Mouse (Mus musculus) liver, postnatal 0 days (tissue): ENCODE data around the gene Prr5l. TPM values are rescaled to one million over a fixed set of nuclear protein-coding genes. Genes with fewer than 3 reads are reported as not detected.
A peak's percentile ranks its signal among the peaks of the same experiment; 100 is the strongest.

Source experiments
- ATAC-seq: fragments of 200-750 bp; cut with Nextera tagmentation; 2 replicates; pipeline ENCODE4 v1.8.0; 2017; ENCODE audit warnings: mild to moderate bottlenecking, moderate library complexity
- DNase-seq: peaks from one replicate; pipeline ENCODE4 v3.0.0-alpha.2; 2016
- H3K27ac ChIP-seq: fragments of 300-500 bp; sonication (generic); 2 replicates; pipeline ENCODE4 v1.5.1; 2014; ENCODE audit warnings: antibody characterized with exemption, moderate library complexity, mild to moderate bottlenecking, low read depth
- H3K27me3 ChIP-seq: fragments of 300-500 bp; sonication (generic); 2 replicates; pipeline ENCODE4 v1.6.1; 2014; ENCODE audit warnings: low read length, control low read depth, mixed read lengths; ENCODE audit not compliant: insufficient read depth
- H3K36me3 ChIP-seq: fragments of 300-500 bp; sonication (generic); replicated peaks from 2 replicates; pipeline ENCODE4 v1.6.1; 2014; ENCODE audit warnings: mild to moderate bottlenecking, control low read depth, low read length, moderate library complexity, mixed read lengths; ENCODE audit not compliant: insufficient read depth
- H3K4me1 ChIP-seq: fragments of 300-500 bp; sonication (generic); 2 replicates; pipeline ENCODE4 v1.6.1; 2014; ENCODE audit warnings: antibody characterized with exemption, mild to moderate bottlenecking, control low read depth; ENCODE audit not compliant: insufficient read depth
- H3K4me2 ChIP-seq: fragments of 300-500 bp; sonication (generic); 2 replicates; pipeline ENCODE4 v1.6.1; 2014; ENCODE audit warnings: low read depth, mild to moderate bottlenecking, low read length, moderate library complexity, mixed read lengths
- H3K4me3 ChIP-seq: fragments of 300-500 bp; sonication (generic); 2 replicates; pipeline ENCODE4 v1.5.1; 2014; ENCODE audit warnings: low read depth, low read length
- H3K9ac ChIP-seq: fragments of 300-500 bp; sonication (generic); replicated peaks from 2 replicates; pipeline ENCODE4 v1.6.1; 2014; ENCODE audit warnings: mild to moderate bottlenecking, moderate library complexity
- H3K9me3 ChIP-seq: fragments of 300-500 bp; sonication (generic); 2 replicates; pipeline ENCODE4 v1.6.1; 2016; ENCODE audit warnings: mild to moderate bottlenecking, control low read depth, low read length, mixed read lengths
- CTCF ChIP-seq: sonication (generic); IDR thresholded peaks from 2 replicates; pipeline ENCODE4 v1.5.1; 2016; ENCODE audit warnings: antibody characterized with exemption, low read depth
- EP300 ChIP-seq: IDR thresholded peaks from 2 replicates; pipeline ENCODE4 v1.6.1; 2016; ENCODE audit warnings: antibody characterized with exemption, low read depth, mild to moderate bottlenecking
- WGBS: fragments of 180-500 bp; shearing (Covaris S2); extraction: QIAGEN DNeasy Blood & Tissue Kit; methylation state at CpG from one replicate; pipeline ENCODE4 v1.1.7; 2014; ENCODE audit not compliant: insufficient replicate concordance; 5-methylcytosine and 5-hydroxymethylcytosine counted together
- polyA plus RNA-seq: library from polyadenylated mRNA; unstranded; fragments of >200 nt; fragmentation: Nextera tagmentation; extraction: Ambion mirVana; gene quantifications from 2 replicates; pipeline ENCODE4 v1.2.1, GENCODE M21; 2015

Gene Prr5l
- polyA plus RNA-seq, 1 experiment from 2014 or later: 4.0 TPM

DNA sequence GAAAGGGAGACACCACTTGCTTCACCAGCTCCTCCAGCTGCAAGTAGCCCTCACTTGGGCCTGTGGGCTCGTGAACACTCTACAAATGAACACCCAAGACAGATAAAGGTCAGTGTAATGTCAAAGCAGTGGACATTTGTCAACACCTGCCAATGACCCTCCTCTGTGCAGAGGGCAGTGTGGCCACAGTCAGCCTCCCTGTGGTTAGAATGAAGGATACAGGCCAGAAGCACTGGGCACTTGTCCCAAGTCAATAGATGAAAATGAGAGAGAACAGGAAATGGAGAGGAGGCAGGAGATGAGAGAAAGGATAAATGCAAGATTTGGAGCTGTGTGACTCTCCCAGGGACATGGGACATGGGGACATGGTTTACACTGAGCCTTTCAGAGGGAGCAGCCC lies 153.4 kb downstream of the Prr5l start:
- H3K9ac ChIP-seq: no peak overlapping the region
- H3K4me1 ChIP-seq: peaks cover 24% of the 10 kb centered on the region
- no peaks in the 10 kb centered on the region for H3K27me3 ChIP-seq
- 38% methylated on average over 1 of the region's 1 CpGs for WGBS
- H3K9me3 ChIP-seq: no peaks in the 10 kb centered on the region
- H3K4me3 ChIP-seq: no peak overlapping the region
- 0 out of 2 replicates have a peak, but pooled peaks cover 3% of the 10 kb centered on the region for H3K36me3 ChIP-seq
- peak; percentile 80 for ATAC-seq
- TF ChIP-seq EP300: no peak
- TF ChIP-seq CTCF: peak; percentile 32
- no peak overlapping the region for H3K4me2 ChIP-seq
- DNase-seq: peak; percentile 37
- peak overlapping the region; percentile 83 for H3K27ac ChIP-seq

DNA sequence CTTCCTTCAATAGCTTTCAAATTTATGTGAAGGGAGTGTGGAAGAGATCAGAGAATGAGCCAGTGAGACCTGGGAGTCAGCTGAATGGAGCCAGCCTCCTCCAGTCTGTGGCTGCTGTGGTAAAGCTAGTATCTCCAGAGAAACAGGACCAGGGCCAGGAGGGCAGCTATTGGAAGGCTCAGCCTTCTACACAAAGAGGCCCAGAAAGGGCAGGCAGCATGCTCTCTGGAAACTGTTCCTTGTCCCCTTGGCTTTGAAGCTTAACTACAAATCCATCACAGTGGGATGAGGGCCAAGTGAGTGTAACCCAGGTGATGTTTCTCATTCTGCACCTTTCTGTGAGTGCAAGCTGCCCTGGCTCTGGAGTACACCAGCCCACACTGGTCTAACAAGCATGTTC lies 155.0 kb downstream of the Prr5l start:
- Histone ChIP-seq H3K27ac (peak overlapping the region; percentile 30), H3K36me3 (no peaks in the 10 kb centered on the region; the same call in 1 of the 2 replicates), H3K4me2 (no peak overlapping the region), H3K4me1 (peaks cover 19% of the 10 kb centered on the region), H3K9me3 (no peaks in the 10 kb centered on the region), H3K9ac (no peak overlapping the region), H3K27me3 (no peaks in the 10 kb centered on the region), H3K4me3 (no peak overlapping the region)
- DNase-seq (peak; percentile 43), ATAC-seq (peak; percentile 61)
- TF ChIP-seq EP300 (no peak), CTCF (no peak)

DNA sequence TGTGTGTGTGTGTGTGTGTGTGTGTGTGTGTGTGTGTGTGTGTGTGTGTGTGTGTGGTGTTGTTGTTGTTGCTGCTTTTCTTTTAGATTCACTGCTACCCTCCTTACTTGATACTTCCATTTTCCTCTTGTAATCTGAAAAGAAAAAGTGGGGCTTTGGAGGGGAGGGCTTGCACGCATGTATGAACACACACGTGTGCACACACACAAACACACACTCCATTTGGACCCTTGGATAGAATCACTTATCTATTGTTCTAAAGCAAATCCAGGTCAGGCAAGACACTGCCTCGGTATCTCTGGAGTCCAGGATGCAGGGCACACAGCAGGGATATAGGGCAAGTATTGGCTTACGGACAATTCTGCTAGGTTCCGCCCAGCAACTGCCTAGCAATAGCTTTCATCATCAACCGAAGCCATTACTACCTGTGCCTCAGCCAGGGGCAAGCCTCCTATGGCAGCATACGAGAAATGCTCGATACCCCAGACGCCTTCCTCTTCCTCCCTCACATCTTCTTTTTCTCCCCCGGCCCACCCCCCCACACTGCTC lies 159.4 kb downstream of the Prr5l start:
- H3K27ac ChIP-seq: no peak overlapping the region
- no peaks in the 10 kb centered on the region; the same call in 1 of the 2 replicates for H3K36me3 ChIP-seq
- peaks cover 6% of the 10 kb centered on the region; the same call in 1 of the 2 replicates for H3K4me1 ChIP-seq
- no peak for DNase-seq
- H3K9me3 ChIP-seq: no peaks in the 10 kb centered on the region
- H3K9ac ChIP-seq: no peak overlapping the region
- TF ChIP-seq CTCF: no peak
- no peak for TF ChIP-seq EP300
- no peak overlapping the region for H3K4me3 ChIP-seq
- no peak for ATAC-seq
- H3K4me2 ChIP-seq: no peak overlapping the region
- no peaks in the 10 kb centered on the region for H3K27me3 ChIP-seq
- WGBS: 81% methylated on average over 10 of the region's 10 CpGs

DNA sequence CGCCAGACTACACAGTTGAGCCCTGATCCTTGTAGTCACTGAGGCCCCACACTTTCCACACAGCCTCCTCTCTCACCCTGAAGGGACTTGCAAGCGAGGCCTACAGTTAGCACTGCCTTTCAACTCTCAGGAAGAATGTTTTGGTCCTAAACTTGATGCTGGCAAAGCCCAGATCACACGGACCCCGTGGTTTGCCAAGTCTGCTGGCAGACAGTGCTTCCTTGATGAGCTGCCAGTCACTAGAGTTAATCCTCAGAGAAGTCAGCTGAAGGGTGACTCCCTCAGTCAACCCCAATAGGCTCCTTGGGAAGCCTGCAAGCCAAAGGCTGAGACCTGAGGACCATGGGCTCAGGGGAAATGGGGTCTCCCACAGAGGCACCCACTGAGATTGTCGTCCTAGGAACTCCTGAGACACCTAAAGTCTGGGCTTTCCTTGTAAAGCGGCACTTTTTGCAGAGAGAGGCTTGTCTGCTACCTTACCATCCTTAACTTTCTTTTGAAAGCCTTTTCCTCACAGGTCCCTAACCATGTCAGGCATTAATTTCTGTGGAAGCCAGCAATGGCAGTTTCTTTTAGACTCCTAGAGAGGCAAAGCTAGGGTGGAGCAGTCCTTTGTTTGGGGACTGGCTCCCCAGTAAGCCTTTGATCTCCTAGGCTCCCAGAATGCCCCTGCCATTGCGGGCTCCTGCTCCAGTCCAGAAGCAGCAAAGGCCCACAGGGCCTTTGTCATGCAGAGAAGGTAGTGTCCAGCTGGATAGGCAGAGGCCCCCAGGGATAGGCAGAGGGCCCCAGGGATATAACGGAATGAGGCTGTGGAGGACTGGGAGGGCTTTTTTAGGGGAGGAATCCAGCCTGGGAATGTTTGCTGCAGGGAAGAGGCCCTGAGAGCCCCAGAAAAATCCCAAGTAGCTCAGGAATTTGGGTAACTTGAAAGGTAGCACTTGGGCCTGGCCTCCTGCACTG lies 160.2 kb downstream of the Prr5l start:
- H3K4me3 ChIP-seq: no peak overlapping the region
- H3K4me2 ChIP-seq: no peak overlapping the region
- DNase-seq: no peak
- WGBS: 68% methylated on average over 8 of the region's 8 CpGs
- peaks cover 6% of the 10 kb centered on the region; the same call in 1 of the 2 replicates for H3K4me1 ChIP-seq
- H3K27ac ChIP-seq: no peak overlapping the region
- TF ChIP-seq EP300 (no peak), CTCF (no peak)
- no peaks in the 10 kb centered on the region for H3K9me3 ChIP-seq
- ATAC-seq: no peak
- no peaks in the 10 kb centered on the region for H3K27me3 ChIP-seq
- no peak overlapping the region for H3K9ac ChIP-seq
- H3K36me3 ChIP-seq: no peaks in the 10 kb centered on the region; the same call in 1 of the 2 replicates

DNA sequence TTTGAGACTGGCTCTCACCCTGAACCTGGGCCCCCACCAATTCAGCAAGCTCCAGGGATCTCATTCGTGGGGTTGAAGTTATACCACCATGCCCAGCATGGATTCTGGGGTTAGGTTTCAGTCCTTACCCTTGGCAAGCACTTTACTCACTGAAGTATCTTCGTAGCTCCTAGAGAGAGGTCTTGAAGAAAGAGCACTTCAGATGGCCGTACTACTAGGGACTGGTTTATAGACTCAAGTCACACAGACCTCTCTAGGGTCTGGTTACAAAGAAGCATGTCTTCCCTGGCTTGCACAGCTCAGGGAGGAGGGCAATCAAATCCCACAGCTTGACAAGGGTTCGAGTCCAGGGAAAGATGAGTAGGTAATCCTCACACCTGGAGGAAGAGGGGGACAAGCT lies 161.0 kb downstream of the Prr5l start:
- no peak overlapping the region for H3K9ac ChIP-seq
- H3K27ac ChIP-seq: no peak overlapping the region
- no peak overlapping the region for H3K4me3 ChIP-seq
- WGBS: 67% methylated on average over 4 of the region's 4 CpGs
- no peaks in the 10 kb centered on the region for H3K27me3 ChIP-seq
- DNase-seq (no peak), ATAC-seq (no peak)
- H3K36me3 ChIP-seq: no peaks in the 10 kb centered on the region; the same call in 1 of the 2 replicates
- no peaks in the 10 kb centered on the region for H3K9me3 ChIP-seq
- no peak for TF ChIP-seq EP300
- TF ChIP-seq CTCF: no peak
- H3K4me1 ChIP-seq: peaks cover 3% of the 10 kb centered on the region; the same call in 1 of the 2 replicates
- no peak overlapping the region for H3K4me2 ChIP-seq

DNA sequence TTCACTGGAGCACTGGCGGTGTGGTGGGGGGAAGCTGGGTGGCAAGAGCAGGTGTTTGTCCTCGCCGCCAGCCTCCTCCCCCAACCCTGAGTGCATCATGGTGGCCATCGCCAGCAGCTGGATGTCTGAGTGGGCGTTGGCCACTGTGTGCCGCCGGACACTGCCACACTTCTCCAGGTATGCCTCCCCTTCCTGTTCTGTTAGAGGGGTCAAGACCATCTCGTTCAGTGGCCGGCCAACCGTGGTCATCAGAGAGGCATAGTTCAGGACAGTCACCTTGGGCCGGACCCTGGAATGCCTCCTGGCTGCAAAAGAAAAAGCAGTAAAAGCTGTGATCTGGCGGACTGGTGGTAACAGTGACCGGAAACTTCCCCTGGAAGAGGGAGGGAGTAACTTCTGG lies 165.7 kb downstream of the Prr5l start:
- Histone ChIP-seq H3K27ac (no peak overlapping the region), H3K9ac (no peak overlapping the region), H3K27me3 (no peaks in the 10 kb centered on the region), H3K9me3 (no peaks in the 10 kb centered on the region), H3K4me3 (no peak overlapping the region), H3K36me3 (0 out of 2 replicates have a peak, but pooled peaks cover 2% of the 10 kb centered on the region), H3K4me2 (no peak overlapping the region), H3K4me1 (no peaks in the 10 kb centered on the region)
- ATAC-seq (no peak), DNase-seq (no peak)
- WGBS: 89% methylated on average over 13 of the region's 13 CpGs
- no peak for TF ChIP-seq EP300
- no peak for TF ChIP-seq CTCF
